Mouse (Mus musculus) megakaryocyte, embryonic 14.5 days (primary cell): ENCODE measurements around the gene Tmem238.

ENCODE experiments used
- FLI1 ChIP-seq: IDR thresholded peaks from 2 replicates; pipeline ENCODE4 v1.6.1; 2012; ENCODE audit warnings: low read length, inconsistent platforms, mixed read lengths
- GATA1 ChIP-seq: IDR thresholded peaks from 3 replicates; pipeline ENCODE4 v1.6.1; 2012; ENCODE audit warnings: mixed read lengths, low read length, inconsistent platforms, borderline replicate concordance

GRCm38 (mm10) chr7:4741151-4741550 is 48.3 kb downstream of the Tmem238 start:
- TF ChIP-seq FLI1, result no peak
- no peak for TF ChIP-seq GATA1
